Mouse (Mus musculus) CD4-positive, CD25-positive, alpha-beta regulatory T cell, adult 9 weeks (primary cell): ENCODE results near the gene Rchy1. TPM values are rescaled to one million over a fixed set of nuclear protein-coding genes. Genes with fewer than 3 reads are reported as not detected.

ENCODE experiments used
- polyA plus RNA-seq: library from polyadenylated mRNA; unstranded; fragments of 100-300 nt; shearing (Covaris generic); gene quantifications from one replicate; pipeline ENCODE4 v1.2.1, GENCODE M21; 2017

Rchy1 gene
- polyA plus RNA-seq: 124 TPM

DNA sequence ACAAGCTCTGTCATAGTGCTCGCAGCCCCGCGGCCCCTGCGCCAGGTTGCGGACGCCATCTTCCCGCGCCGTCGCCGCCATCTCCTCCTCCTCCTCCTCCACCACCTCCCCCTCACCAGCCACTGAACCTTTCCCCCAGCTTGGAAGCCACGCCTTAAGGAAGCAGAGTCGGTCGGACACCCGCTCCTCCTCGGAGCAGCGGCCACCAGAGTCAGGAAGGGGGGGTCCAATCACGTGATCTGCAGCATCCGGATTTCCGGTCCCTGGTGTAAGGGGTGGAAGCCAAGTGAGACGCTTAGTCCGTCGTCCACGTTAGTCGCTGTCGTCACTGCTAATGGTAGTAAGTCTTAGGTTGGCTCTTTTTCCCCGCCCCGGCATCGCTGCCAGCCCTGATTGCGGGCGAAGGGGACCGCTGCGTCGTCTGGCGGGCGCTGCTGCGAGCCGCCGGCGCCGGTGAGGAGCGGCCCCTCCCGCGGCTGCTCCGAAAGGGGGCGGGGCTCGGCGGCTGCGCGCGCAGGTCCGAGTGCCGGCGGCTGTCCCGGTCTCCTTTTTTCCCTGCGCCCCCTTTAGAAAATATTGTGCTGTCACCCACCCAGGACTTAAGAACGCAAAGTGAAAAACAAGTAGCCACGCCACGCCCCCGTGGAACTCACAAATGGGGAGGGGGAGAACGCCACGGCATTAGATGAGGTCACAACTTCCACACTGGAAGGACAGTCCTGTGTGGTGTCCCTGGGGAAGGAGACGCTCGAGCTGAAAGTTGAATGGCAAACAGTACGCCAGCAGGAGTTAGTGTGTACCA, at the start of gene Rchy1:
Gene Rchy1 (minus strand): TSS at position 430 of the 802 bp plus-strand sequence.

DNA sequence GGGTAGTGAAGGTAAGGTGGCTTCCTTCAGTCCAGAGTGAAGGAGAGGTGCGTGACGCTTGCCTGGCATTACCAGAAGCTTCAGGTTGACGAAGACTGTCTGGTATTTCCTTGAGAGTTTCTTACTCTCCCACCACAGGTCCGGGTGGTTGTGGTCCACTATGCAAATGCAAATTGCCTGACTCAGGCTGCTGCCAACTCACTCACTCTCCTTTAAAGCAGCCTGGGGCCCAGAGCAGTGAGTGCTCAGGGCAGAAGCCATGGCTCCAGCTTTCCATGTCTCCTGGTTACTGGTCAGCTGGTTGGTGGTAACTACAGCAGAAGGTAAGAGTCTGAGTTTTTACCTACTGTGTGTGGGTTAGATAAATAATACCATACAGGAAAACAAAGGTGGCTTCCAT, 24.4 kb upstream of the Rchy1 start, which contains the start of gene Odaph:
Gene Odaph (plus strand): TSS at position 240 of the 400 bp plus-strand sequence.

Other genes starting within 250 kb of the Rchy1 start
- not detected for gene Odaph, start 24.4 kb upstream of the Rchy1 start, polyA plus RNA-seq
- gene Cdkl2, start 80.8 kb upstream of the Rchy1 start, polyA plus RNA-seq: 1.8 TPM
- 232 TPM for gene G3bp2, start 120.7 kb upstream of the Rchy1 start, polyA plus RNA-seq
- 68.7 TPM for gene Uso1, start 174.9 kb upstream of the Rchy1 start, polyA plus RNA-seq